Mouse (Mus musculus): ENCODE data around the gene Maea. TPM values are rescaled to one million over a fixed set of nuclear protein-coding genes. Genes with fewer than 3 reads are reported as not detected.

The Maea gene
- polyA plus RNA-seq, 1 experiment from 2014 or later: 115 TPM

- H3K36me3 ChIP-seq: peaks cover 96% of the 10 kb centered on the region
- WGBS: 96% methylated on average over 5 of the region's 5 CpGs
Measured at GRCm38 (mm10) chr5:33363263-33363662, 28.0 kb downstream of the Maea start.

GRCm38 (mm10) chr5:33368651-33369050 lies 33.3 kb downstream of the Maea start:
- H3K36me3 ChIP-seq: peaks cover 100% of the 10 kb centered on the region
- no peak overlapping the region for H3K4me2 ChIP-seq
- no peaks in the 10 kb centered on the region for H3K9me3 ChIP-seq
- no peak overlapping the region for H3K9ac ChIP-seq
- no peak for ATAC-seq (ENCODE audit: low read depth)
- no peak overlapping the region for H3K27ac ChIP-seq (replicated peaks)
- no peak overlapping the region for H3K4me3 ChIP-seq
- no peaks in the 10 kb centered on the region for H3K27me3 ChIP-seq
- 94% methylated on average over 4 of the region's 4 CpGs for WGBS
- H3K4me1 ChIP-seq (replicated peaks): no peaks in the 10 kb centered on the region

More at GRCm38 (mm10) chr5:33363263-33363662, 28.0 kb downstream of the Maea start:
- H3K4me2 ChIP-seq: no peak overlapping the region
- no peak for ATAC-seq (ENCODE audit: low read depth)
- H3K9me3 ChIP-seq: no peaks in the 10 kb centered on the region
- no peak overlapping the region for H3K4me3 ChIP-seq
- H3K27ac ChIP-seq (replicated peaks): no peak overlapping the region
- no peak overlapping the region for H3K9ac ChIP-seq
- no peaks in the 10 kb centered on the region for H3K27me3 ChIP-seq
- H3K4me1 ChIP-seq (replicated peaks): no peaks in the 10 kb centered on the region

- H3K4me2 ChIP-seq: no peak overlapping the region
- no peak overlapping the region for H3K4me3 ChIP-seq
- no peak overlapping the region for H3K9ac ChIP-seq
- H3K36me3 ChIP-seq: peaks cover 82% of the 10 kb centered on the region
- no peaks in the 10 kb centered on the region for H3K27me3 ChIP-seq
- H3K27ac ChIP-seq (replicated peaks): no peak overlapping the region
- ATAC-seq (ENCODE audit: low read depth): no peak
- no peaks in the 10 kb centered on the region for H3K9me3 ChIP-seq
- H3K4me1 ChIP-seq (replicated peaks): 0 out of 2 replicates have a peak, but pooled peaks cover 3% of the 10 kb centered on the region
Measured at GRCm38 (mm10) chr5:33371137-33371536, 35.8 kb downstream of the Maea start.

GRCm38 (mm10) chr5:33371668-33372067 lies 36.4 kb downstream of the Maea start:
- ATAC-seq (ENCODE audit: low read depth): no peak
- Histone ChIP-seq H3K4me1 (replicated peaks) (0 out of 2 replicates have a peak, but pooled peaks cover 3% of the 10 kb centered on the region), H3K36me3 (peaks cover 77% of the 10 kb centered on the region), H3K4me3 (no peak overlapping the region), H3K27ac (replicated peaks) (no peak overlapping the region), H3K9me3 (no peaks in the 10 kb centered on the region), H3K9ac (no peak overlapping the region), H3K27me3 (no peaks in the 10 kb centered on the region), H3K4me2 (no peak overlapping the region)
- 92% methylated on average over 4 of the region's 4 CpGs for WGBS

- Histone ChIP-seq H3K27me3 (no peaks in the 10 kb centered on the region), H3K4me1 (replicated peaks) (peaks cover 7% of the 10 kb centered on the region), H3K9ac (no peak overlapping the region), H3K36me3 (peaks cover 69% of the 10 kb centered on the region), H3K9me3 (no peaks in the 10 kb centered on the region), H3K27ac (replicated peaks) (no peak overlapping the region), H3K4me2 (no peak overlapping the region), H3K4me3 (no peak overlapping the region)
- WGBS: 84% methylated on average over 18 of the region's 18 CpGs
- ATAC-seq (ENCODE audit: low read depth): no peak
Measured at GRCm38 (mm10) chr5:33372331-33373038, 37.2 kb downstream of the Maea start.

GRCm38 (mm10) chr5:33377176-33377575 lies 41.9 kb downstream of the Maea start:
- Histone ChIP-seq H3K9ac (peak overlapping the region; percentile 78), H3K4me1 (replicated peaks) (peaks cover 17% of the 10 kb centered on the region), H3K36me3 (peaks cover 33% of the 10 kb centered on the region), H3K9me3 (no peaks in the 10 kb centered on the region), H3K4me2 (peak overlapping the region; percentile 91), H3K27ac (replicated peaks) (no peak overlapping the region), H3K4me3 (peak overlapping the region; percentile 64; the same call in 1 of the 2 replicates), H3K27me3 (no peaks in the 10 kb centered on the region)
- ATAC-seq (ENCODE audit: low read depth): no peak
- 67% methylated on average over 6 of the region's 6 CpGs for WGBS

- no peaks in the 10 kb centered on the region for H3K27me3 ChIP-seq
- H3K4me2 ChIP-seq: peak overlapping the region; percentile 91
- H3K27ac ChIP-seq (replicated peaks): peak overlapping the region; percentile 97
- 2% methylated on average over 21 of the region's 21 CpGs for WGBS
- peaks cover 17% of the 10 kb centered on the region for H3K4me1 ChIP-seq (replicated peaks)
- H3K9me3 ChIP-seq: no peaks in the 10 kb centered on the region
- H3K4me3 ChIP-seq: peak overlapping the region; percentile 64
- H3K9ac ChIP-seq: peak overlapping the region; percentile 78
- peak; percentile 74 for ATAC-seq (ENCODE audit: low read depth)
- peaks cover 27% of the 10 kb centered on the region for H3K36me3 ChIP-seq
Measured at GRCm38 (mm10) chr5:33377801-33378301, 42.5 kb downstream of the Maea start.

GRCm38 (mm10) chr5:33378302-33378854 lies 43.1 kb downstream of the Maea start, which contains the start of gene Uvssa:
Uvssa (plus strand) TSS chr5:33378549.
- H3K9ac ChIP-seq: peak within 1 kb of the TSS; percentile 87
- peak within 1 kb of the TSS; percentile 64 for H3K4me3 ChIP-seq
- H3K36me3 ChIP-seq: peaks cover 23% of the 10 kb centered on the region
- peaks cover 17% of the 10 kb centered on the region for H3K4me1 ChIP-seq (replicated peaks)
- no peaks in the 10 kb centered on the region for H3K9me3 ChIP-seq
- no peaks in the 10 kb centered on the region for H3K27me3 ChIP-seq
- peak within 1 kb of the TSS; percentile 91 for H3K4me2 ChIP-seq
- H3K27ac ChIP-seq (replicated peaks): peak within 1 kb of the TSS; percentile 97
- WGBS: 1% methylated on average over 46 of the region's 46 CpGs
- ATAC-seq (ENCODE audit: low read depth): peak; percentile 99

GRCm38 (mm10) chr5:33387550-33387949 lies 52.2 kb downstream of the Maea start:
- H3K36me3 ChIP-seq: peaks cover 51% of the 10 kb centered on the region
- no peaks in the 10 kb centered on the region for H3K4me1 ChIP-seq (replicated peaks)
- WGBS: 86% methylated on average over 11 of the region's 11 CpGs
- no peaks in the 10 kb centered on the region; the same call in 1 of the 2 replicates for H3K27me3 ChIP-seq
- H3K4me3 ChIP-seq: no peak overlapping the region
- ATAC-seq (ENCODE audit: low read depth): no peak
- no peak overlapping the region for H3K4me2 ChIP-seq
- no peak overlapping the region for H3K27ac ChIP-seq (replicated peaks)
- no peak overlapping the region for H3K9ac ChIP-seq
- H3K9me3 ChIP-seq: no peaks in the 10 kb centered on the region

- Histone ChIP-seq H3K9me3 (no peaks in the 10 kb centered on the region), H3K4me3 (no peak overlapping the region), H3K27ac (replicated peaks) (no peak overlapping the region), H3K27me3 (peaks cover 24% of the 10 kb centered on the region), H3K4me1 (replicated peaks) (peaks cover 36% of the 10 kb centered on the region), H3K4me2 (no peak overlapping the region), H3K36me3 (peaks cover 31% of the 10 kb centered on the region), H3K9ac (no peak overlapping the region)
- 19% methylated on average over 7 of the region's 7 CpGs for WGBS
- peak; percentile 80 for ATAC-seq (ENCODE audit: low read depth)
Measured at GRCm38 (mm10) chr5:33393803-33394202, 58.5 kb downstream of the Maea start.

- WGBS: 81% methylated on average over 11 of the region's 11 CpGs
- Histone ChIP-seq H3K27ac (replicated peaks) (no peak overlapping the region), H3K9ac (no peak overlapping the region), H3K27me3 (peaks cover 24% of the 10 kb centered on the region), H3K4me1 (replicated peaks) (peaks cover 49% of the 10 kb centered on the region), H3K4me2 (no peak overlapping the region), H3K36me3 (peaks cover 19% of the 10 kb centered on the region), H3K9me3 (no peaks in the 10 kb centered on the region), H3K4me3 (no peak overlapping the region)
- no peak for ATAC-seq (ENCODE audit: low read depth)
Measured at GRCm38 (mm10) chr5:33395693-33396092, 60.4 kb downstream of the Maea start.

GRCm38 (mm10) chr5:33396828-33397227 lies 61.5 kb downstream of the Maea start:
- H3K9ac ChIP-seq: no peak overlapping the region
- no peak for ATAC-seq (ENCODE audit: low read depth)
- H3K4me2 ChIP-seq: no peak overlapping the region
- 70% methylated on average over 7 of the region's 7 CpGs for WGBS
- no peak overlapping the region for H3K27ac ChIP-seq (replicated peaks)
- peaks cover 24% of the 10 kb centered on the region for H3K27me3 ChIP-seq
- H3K4me1 ChIP-seq (replicated peaks): peaks cover 57% of the 10 kb centered on the region
- no peak overlapping the region for H3K4me3 ChIP-seq
- H3K9me3 ChIP-seq: no peaks in the 10 kb centered on the region
- H3K36me3 ChIP-seq: peaks cover 10% of the 10 kb centered on the region
